Mouse (Mus musculus) small intestine, adult 2 months (tissue): Measurements from ENCODE around the gene Zbtb34.

Source experiments
- CTCF ChIP-seq: fragments of 200-500 bp; IDR thresholded peaks from 2 replicates; pipeline ENCODE4 v1.5.1; 2012; ENCODE audit warnings: low read depth, mild to moderate bottlenecking, control low read depth, inconsistent platforms, low read length, moderate library complexity, mixed read lengths; ENCODE audit not compliant: insufficient replicate concordance, insufficient read length; ENCODE audit errors: extremely low read depth
- POLR2A ChIP-seq: fragments of 200-500 bp; IDR thresholded peaks from 2 replicates; pipeline ENCODE4 v1.6.1; 2012; ENCODE audit warnings: low read depth, mild to moderate bottlenecking, control low read depth, inconsistent platforms, low read length, moderate library complexity

GRCm38 (mm10) chr2:33467546-33468465, 36.7 kb upstream of the Zbtb34 start:
- TF ChIP-seq POLR2A (no peak), CTCF (no peak)
